Mouse (Mus musculus): Measurements from ENCODE around the gene Aldh4a1. TPM values are rescaled to one million over a fixed set of nuclear protein-coding genes. Genes with fewer than 3 reads are reported as not detected.

The Aldh4a1 gene
- polyA plus RNA-seq (2017; shearing (Covaris generic)) = 22.9 TPM

DNA sequence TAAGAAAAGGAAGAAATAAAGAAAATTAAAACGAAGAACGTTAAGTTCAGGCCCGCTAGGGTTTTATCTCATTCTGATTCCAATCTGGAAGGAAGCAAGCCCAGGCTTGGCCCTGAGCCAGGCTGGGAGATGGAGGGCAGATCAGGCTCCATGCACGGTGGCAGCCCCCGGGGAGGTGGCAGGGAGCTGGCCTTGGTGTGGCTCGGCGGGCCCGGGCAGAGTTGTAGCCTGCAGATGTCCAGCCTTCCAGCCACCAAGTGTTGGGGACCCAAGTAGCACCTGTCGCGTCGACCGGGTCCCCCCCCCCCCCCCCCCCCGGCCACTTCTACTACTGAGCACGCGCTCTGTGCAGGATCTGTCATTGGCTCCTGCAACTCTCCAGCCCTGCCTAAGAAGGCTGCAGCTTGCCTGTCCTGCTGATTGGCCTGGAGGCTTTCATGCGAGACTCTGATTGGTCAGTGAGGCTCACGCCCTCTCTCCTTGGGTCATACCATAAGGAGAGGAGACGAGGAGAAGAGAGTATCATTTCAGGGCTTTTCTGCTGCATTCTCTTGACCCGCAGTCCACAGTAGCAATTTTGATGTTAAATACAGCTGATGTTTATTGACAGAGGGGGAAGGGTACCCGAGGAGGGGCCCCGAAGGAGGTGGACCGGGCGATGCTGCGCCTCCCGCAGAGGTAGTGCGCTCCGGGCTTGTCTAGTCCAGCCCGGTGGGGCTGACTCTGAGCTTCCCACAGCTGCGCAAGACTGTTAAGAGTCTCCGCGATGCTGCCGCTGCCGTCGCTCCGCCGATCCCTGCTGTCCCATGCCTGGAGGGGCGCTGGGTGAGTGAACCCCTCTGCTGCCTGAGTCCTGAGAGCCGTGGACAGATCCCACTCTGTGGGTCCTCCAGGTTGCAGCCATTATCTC, at the start of gene Aldh4a1:
Gene Aldh4a1 (plus strand): TSS at position 494 of the 910 bp plus-strand sequence.

DNA sequence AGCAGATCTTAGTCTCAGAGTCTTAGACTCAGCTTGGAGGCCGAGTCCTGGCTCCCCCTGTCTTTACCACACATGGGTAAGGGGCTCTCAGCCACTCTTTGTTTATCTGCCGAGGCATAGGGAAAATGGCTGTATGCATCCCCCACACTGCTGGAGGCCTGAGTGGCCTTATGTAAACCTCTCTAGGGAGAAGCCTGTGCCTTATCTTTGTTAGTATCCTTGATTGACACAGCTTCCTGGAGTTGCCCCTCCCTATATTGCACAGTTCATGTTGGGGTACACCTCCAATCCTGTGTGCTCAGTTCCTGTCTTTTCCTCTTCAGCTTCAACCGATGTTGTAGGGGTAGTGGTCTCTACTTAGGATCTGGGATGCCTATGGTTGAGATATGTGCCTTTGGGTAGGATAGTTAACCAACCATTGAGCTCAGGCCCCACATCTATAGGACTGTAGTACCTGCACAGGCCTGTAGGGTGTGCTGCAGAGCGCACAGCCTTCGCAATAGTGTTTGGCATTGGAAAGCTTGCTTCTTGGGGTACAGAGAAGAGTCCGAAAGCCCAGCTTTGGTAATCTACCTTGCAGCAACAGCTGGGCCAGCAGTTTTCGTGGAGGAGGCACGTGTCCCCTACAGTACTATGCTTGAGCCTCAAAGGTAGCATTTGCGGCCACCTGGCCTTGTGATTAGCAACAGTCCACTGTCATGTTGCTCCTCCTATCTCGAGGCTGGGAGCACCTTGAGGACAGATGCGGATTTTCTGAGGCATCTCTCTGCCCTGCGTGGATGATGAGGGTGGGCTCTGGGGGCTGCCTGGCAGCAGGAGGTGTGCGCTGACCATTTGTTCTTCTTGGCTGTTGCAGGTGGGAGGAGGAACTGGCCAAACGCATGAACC, 20.1 kb upstream of the Aldh4a1 start, which contains the start of gene Gm21969:
Gene Gm21969 (plus strand): TSS at position 830 of the 888 bp plus-strand sequence.

GRCm38 (mm10) chr4:139653238-139653637, 30.6 kb downstream of the Aldh4a1 start, which contains the start of gene Tas1r2:
Gene Tas1r2 (plus strand): TSS chr4:139653538.

Other genes with a start within 250 kb of the Aldh4a1 start
- 2.0 TPM for gene Iffo2, start 92.3 kb upstream of the Aldh4a1 start, polyA plus RNA-seq (2017; shearing (Covaris generic))
- not detected for gene Gm21969, start 19.7 kb upstream of the Aldh4a1 start, polyA plus RNA-seq (2017; shearing (Covaris generic))
- gene Tas1r2, start 30.7 kb downstream of the Aldh4a1 start, polyA plus RNA-seq (2017; shearing (Covaris generic)) = not detected
- not detected for gene Pax7, start 210.7 kb downstream of the Aldh4a1 start, polyA plus RNA-seq (2017; shearing (Covaris generic))